Mouse (Mus musculus): ENCODE results near the gene Tom1l2. TPM values are rescaled to one million over a fixed set of nuclear protein-coding genes. Genes with fewer than 3 reads are reported as not detected.

Tom1l2 gene
- polyA plus RNA-seq, 1 experiment from 2014 or later: 8.1 TPM

DNA sequence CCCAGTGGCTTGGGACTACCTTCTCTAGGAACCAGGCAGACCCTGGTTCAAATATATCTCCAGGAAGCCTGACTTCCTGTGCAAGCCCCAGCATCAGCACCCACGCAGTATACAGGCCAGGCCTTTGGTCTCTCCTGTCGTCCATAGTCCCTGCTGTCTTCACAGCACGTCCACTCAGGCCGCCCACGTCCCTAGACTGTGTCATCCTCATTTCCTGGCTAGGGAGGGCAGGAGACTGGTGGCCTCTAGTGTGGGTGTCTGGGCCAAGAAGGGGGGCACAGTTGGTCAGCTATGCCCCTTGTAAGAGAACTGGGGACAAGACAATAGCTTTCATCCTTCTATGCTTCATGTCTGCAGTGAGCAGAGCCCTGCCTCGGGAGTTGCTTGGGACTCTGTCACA is 160.2 kb downstream of the Tom1l2 start:
- 60% methylated on average over 6 of the region's 6 CpGs for WGBS (ENCODE audit: missing documents)
- H3K27ac ChIP-seq: no peak overlapping the region
- no peaks in the 10 kb centered on the region; the same call in 1 of the 2 replicates for H3K36me3 ChIP-seq (ENCODE audit: inconsistent target)
- H3K79me2 ChIP-seq (ENCODE audit: inconsistent target): no peaks in the 10 kb centered on the region
- no peak overlapping the region for H3K4me3 ChIP-seq (ENCODE audit: inconsistent target)

DNA sequence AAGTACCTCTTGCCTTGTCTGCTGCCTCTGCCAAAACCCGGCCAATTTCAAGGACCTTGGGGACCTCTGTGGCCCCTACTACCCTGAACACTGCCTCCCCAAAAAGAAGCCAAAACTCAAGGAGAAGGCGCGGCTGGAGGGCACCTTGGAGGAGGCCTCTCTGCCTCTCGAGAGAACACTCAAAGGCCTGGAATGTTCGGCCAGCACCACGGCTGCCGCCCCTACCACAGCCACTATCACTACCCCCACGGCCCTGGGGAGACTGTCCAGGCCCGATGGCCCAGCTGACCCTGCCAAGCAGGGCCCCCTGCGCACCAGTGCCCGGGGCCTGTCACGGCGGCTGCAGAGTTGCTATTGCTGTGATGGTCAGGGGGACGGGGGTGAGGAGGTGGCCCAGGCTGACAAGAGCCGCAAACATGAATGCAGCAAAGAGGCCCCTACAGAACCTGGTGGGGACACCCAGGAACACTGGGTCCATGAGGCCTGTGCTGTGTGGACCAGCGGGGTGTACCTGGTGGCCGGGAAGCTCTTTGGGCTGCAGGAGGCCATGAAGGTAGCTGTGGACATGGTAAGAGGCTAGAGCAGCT is 162.6 kb downstream of the Tom1l2 start:
- no peaks in the 10 kb centered on the region; the same call in 1 of the 2 replicates for H3K36me3 ChIP-seq (ENCODE audit: inconsistent target)
- no peaks in the 10 kb centered on the region for H3K79me2 ChIP-seq (ENCODE audit: inconsistent target)
- no peak overlapping the region for H3K4me3 ChIP-seq (ENCODE audit: inconsistent target)
- 99% methylated on average over 14 of the region's 17 CpGs for WGBS (ENCODE audit: missing documents)
- H3K27ac ChIP-seq: no peak overlapping the region

DNA sequence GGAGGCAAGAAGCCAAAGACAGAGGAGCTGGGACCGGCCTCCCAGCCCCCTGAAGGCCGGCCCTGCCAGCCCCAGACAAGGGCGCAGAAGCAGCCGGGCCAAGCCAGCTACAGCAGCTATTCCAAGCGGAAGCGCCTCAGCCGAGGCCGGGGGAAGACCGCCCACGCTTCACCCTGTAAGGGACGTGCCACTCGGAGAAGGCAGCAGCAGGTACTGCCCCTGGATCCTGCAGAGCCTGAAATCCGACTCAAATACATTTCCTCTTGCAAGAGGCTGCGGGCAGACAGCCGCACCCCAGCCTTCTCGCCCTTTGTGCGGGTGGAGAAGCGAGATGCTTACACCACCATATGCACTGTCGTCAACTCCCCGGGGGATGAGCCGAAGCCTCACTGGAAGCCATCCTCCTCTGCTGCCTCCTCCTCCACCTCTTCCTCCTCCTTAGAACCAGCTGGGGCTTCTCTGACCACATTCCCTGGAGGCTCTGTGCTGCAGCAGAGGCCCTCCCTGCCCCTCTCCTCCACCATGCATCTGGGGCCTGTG is 163.1 kb downstream of the Tom1l2 start:
- WGBS (ENCODE audit: missing documents): 100% methylated on average over 13 of the region's 21 CpGs
- Histone ChIP-seq H3K4me3 (ENCODE audit: inconsistent target) (no peak overlapping the region), H3K79me2 (ENCODE audit: inconsistent target) (no peaks in the 10 kb centered on the region), H3K36me3 (ENCODE audit: inconsistent target) (no peaks in the 10 kb centered on the region; the same call in 1 of the 2 replicates), H3K27ac (no peak overlapping the region)

DNA sequence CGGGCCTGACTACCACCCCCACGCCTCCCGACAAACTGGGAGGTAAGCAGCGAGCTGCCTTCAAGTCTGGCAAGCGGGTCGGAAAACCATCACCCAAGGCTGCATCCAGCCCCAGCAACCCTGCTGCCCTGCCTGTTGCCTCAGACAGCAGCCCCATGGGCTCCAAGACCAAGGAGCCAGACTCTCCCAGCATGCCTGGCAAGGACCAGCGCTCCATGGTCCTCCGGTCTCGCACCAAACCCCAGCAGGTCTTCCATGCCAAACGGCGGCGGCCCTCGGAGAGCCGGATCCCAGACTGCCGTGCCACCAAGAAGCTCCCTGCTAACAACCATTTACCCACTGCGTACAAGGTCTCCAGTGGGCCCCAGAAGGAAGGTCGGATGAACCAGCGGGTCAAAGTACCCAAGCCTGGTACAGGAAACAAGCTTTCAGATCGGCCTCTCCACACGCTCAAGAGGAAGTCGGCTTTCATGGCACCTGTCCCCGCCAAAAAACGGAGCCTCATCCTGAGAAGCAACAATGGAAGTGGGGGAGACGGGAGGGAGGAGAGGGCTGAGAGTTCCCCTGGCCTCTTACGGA is 164.3 kb downstream of the Tom1l2 start:
- no peaks in the 10 kb centered on the region; the same call in 1 of the 2 replicates for H3K36me3 ChIP-seq (ENCODE audit: inconsistent target)
- WGBS (ENCODE audit: missing documents): 76% methylated on average over 22 of the region's 25 CpGs
- no peak overlapping the region for H3K27ac ChIP-seq
- no peaks in the 10 kb centered on the region for H3K79me2 ChIP-seq (ENCODE audit: inconsistent target)
- no peak overlapping the region for H3K4me3 ChIP-seq (ENCODE audit: inconsistent target)

DNA sequence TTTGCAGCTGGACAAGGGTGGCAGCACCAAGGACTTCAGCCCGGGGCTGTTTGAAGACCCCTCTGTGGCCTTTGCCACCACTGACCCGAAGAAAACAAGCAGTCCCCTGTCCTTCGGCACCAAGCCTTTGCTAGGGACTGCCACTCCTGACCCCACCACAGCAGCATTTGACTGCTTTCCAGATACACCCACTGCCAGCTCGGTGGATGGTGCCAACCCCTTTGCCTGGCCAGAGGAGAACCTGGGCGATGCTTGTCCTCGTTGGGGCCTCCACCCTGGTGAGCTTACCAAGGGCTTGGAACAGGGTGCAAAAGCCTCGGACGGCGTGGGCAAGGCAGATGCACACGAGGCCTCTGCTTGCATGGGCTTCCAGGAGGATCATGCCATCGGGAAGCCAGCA is 165.6 kb downstream of the Tom1l2 start:
- H3K79me2 ChIP-seq (ENCODE audit: inconsistent target): no peaks in the 10 kb centered on the region
- no peak overlapping the region for H3K27ac ChIP-seq
- no peaks in the 10 kb centered on the region; the same call in 1 of the 2 replicates for H3K36me3 ChIP-seq (ENCODE audit: inconsistent target)
- 93% methylated on average over 10 of the region's 11 CpGs for WGBS (ENCODE audit: missing documents)
- no peak overlapping the region for H3K4me3 ChIP-seq (ENCODE audit: inconsistent target)

DNA sequence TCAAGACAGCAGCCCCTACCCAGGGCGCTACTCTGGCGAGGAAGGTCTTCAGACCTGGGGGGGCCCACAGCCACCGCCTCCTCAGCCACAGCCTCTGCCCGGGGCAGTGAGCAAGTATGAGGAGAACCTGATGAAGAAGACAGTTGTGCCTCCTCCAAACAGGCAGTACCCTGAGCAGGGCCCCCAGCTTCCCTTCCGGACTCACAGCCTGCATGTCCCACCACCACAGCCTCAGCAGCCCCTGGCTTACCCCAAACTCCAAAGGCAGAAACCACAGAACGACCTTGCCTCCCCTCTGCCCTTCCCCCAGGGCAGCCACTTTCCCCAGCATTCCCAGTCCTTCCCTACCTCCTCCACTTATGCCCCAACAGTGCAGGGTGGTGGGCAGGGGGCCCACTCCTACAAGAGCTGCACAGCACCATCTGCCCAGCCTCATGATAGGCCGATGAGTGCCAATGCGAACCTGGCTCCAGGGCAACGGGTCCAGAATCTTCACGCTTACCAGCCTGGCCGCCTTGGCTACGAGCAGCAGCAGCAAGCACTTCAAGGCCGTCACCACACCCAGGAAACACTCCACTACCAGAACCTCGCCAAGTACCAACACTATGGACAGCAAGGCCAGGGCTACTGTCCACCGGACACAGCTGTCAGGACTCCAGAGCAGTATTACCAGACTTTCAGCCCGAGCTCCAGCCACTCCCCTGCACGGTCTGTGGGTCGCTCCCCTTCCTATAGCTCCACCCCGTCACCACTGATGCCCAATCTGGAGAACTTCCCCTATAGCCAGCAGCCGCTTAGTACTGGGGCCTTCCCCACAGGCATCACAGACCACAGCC is 167.1 kb downstream of the Tom1l2 start:
- no peaks in the 10 kb centered on the region; the same call in 1 of the 2 replicates for H3K36me3 ChIP-seq (ENCODE audit: inconsistent target)
- no peaks in the 10 kb centered on the region for H3K79me2 ChIP-seq (ENCODE audit: inconsistent target)
- no peak overlapping the region for H3K27ac ChIP-seq
- no peak overlapping the region for H3K4me3 ChIP-seq (ENCODE audit: inconsistent target)
- 31% methylated on average over 18 of the region's 20 CpGs for WGBS (ENCODE audit: missing documents)

DNA sequence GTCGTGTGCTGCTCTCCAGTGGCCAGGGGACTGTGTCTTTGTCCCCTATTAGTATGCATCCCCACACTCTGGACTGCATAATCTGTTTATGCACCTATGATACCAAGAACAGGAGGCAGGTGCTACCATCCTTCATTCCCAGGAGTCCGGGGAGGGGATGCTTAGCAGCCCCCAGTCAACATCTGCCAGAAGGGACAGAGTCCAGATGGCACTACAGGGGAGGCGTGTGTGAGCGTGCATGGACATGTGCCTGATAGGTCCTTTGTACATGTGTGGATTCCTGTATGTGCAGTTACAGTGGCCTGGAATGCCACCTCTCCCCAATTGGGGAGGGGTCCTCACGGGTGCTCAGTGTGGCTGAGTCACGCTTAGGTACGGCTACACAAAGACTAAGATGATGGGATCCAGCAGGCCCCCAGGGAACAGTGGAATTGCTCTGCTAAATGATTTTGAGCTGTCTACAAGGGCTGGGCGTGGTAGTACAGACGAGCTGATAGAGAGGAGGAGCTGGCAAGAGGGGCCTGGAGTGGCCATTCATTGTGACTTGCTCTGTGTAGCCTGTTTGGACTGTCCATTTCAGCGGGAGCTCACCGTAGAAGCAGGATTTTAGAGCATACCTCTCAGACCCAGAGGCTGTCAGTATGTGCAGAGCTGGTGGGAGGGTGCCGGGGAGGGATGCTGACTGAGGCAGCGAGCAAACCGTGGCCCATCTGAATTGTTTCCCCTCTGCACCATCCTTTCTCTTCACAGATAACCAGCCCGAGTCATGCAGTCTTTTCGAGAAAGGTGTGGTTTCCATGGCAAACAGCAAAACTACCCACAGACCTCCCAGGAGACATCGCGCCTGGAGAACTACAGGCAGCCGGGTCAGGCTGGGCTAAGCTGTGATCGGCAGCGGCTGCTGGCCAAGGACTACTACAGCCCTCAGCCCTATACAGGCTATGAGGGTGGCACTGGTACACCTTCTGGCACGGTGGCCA is 168.1 kb downstream of the Tom1l2 start:
- Histone ChIP-seq H3K27ac (no peak overlapping the region), H3K36me3 (ENCODE audit: inconsistent target) (no peaks in the 10 kb centered on the region; the same call in 1 of the 2 replicates), H3K79me2 (ENCODE audit: inconsistent target) (no peaks in the 10 kb centered on the region), H3K4me3 (ENCODE audit: inconsistent target) (no peak overlapping the region)
- 70% methylated on average over 22 of the region's 22 CpGs for WGBS (ENCODE audit: missing documents)

DNA sequence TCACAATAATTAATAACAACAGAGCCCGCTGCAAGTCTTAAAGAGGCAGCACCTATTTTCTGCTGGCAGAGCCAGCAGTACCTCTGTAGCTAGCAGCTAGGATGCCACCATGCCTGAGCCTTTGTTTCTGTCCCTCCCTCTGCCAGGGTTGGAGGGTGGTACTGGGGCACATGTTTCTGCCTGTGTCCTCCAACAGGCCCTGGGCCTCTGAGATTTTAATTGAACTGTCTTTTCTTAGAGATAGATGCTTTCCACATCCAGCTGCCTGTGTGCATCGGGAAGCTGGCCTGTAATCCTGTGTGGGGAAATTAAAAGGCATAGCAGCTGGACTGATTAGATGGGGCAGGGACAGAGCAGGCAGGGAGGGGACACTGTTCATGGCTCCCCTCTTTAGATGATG is 170.0 kb downstream of the Tom1l2 start:
- H3K4me3 ChIP-seq (ENCODE audit: inconsistent target): no peak overlapping the region
- H3K36me3 ChIP-seq (ENCODE audit: inconsistent target): no peaks in the 10 kb centered on the region; the same call in 1 of the 2 replicates
- H3K79me2 ChIP-seq (ENCODE audit: inconsistent target): no peaks in the 10 kb centered on the region
- WGBS (ENCODE audit: missing documents): 88% methylated on average over 2 of the region's 2 CpGs
- no peak overlapping the region for H3K27ac ChIP-seq

DNA sequence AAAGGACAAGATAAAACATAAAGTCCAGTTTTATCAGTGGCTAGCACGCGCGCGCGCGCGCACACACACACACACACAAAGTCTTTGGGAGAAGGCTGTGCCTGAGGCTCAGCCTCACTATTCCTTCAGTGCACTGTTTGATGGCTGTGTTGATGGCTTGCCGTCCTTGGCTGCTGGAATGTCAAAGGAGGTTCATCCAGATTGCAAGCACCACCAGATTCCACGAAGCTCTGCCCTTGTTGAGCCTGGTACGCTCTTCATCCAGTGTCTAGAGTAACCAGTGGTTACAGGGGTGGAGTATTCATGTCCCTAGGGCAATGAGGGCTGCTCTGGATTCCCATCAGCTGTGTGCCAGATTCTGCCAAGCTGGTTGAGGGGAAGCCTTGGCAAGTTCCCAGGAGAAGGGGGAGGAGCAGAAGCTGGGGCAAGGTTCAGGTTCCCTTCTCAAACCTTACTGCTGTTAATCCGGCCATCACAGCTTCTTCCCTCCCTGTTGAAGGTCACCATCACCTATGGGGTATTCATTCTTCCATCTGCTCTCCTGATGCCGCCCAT is 170.5 kb downstream of the Tom1l2 start:
- Histone ChIP-seq H3K4me3 (ENCODE audit: inconsistent target) (no peak overlapping the region), H3K36me3 (ENCODE audit: inconsistent target) (no peaks in the 10 kb centered on the region), H3K27ac (no peak overlapping the region), H3K79me2 (ENCODE audit: inconsistent target) (no peaks in the 10 kb centered on the region)
- 87% methylated on average over 11 of the region's 12 CpGs for WGBS (ENCODE audit: missing documents)

DNA sequence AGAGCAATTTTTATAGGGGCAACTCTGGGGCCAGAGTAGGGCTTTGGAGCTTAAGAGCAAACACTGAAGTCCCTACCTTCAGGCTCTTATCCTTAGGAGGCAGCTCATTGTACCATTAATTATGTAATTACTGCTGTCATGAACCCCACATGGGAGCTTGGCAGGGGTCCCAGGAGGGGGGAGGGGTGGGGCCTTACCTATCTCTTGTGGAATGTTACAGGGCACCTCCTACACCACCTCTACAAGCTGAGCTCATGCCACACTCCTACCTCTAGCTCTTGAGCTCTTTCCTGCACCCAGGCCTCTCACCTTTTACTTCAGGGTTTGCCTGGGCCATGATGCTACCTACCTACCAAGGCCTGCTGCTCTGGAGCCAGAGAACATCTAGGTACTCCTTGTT is 174.2 kb downstream of the Tom1l2 start:
- Histone ChIP-seq H3K79me2 (ENCODE audit: inconsistent target) (no peaks in the 10 kb centered on the region), H3K4me3 (ENCODE audit: inconsistent target) (no peak overlapping the region), H3K27ac (no peak overlapping the region), H3K36me3 (ENCODE audit: inconsistent target) (no peaks in the 10 kb centered on the region)

DNA sequence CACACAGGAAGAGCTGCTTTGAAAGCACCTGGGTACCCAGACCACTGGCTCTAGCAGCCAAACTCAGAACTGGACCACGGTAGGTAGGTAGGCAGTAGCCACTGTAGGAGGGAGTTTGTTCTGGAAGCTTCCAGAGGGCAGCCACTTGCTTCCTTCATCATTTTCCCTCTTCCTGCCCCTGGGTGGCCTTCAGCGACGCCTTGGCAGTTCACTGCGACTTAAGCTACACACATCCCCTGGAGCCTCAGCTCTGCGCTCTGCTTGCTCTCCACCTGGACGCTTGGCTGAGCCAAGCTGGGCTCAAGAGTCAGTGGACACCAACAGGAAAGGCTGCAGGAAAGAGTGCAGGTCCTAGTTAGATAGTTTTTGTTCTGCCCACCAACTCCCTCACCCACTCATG is 174.7 kb downstream of the Tom1l2 start:
- H3K36me3 ChIP-seq (ENCODE audit: inconsistent target): no peaks in the 10 kb centered on the region
- H3K27ac ChIP-seq: no peak overlapping the region
- 95% methylated on average over 6 of the region's 6 CpGs for WGBS (ENCODE audit: missing documents)
- H3K4me3 ChIP-seq (ENCODE audit: inconsistent target): no peak overlapping the region
- H3K79me2 ChIP-seq (ENCODE audit: inconsistent target): no peaks in the 10 kb centered on the region

DNA sequence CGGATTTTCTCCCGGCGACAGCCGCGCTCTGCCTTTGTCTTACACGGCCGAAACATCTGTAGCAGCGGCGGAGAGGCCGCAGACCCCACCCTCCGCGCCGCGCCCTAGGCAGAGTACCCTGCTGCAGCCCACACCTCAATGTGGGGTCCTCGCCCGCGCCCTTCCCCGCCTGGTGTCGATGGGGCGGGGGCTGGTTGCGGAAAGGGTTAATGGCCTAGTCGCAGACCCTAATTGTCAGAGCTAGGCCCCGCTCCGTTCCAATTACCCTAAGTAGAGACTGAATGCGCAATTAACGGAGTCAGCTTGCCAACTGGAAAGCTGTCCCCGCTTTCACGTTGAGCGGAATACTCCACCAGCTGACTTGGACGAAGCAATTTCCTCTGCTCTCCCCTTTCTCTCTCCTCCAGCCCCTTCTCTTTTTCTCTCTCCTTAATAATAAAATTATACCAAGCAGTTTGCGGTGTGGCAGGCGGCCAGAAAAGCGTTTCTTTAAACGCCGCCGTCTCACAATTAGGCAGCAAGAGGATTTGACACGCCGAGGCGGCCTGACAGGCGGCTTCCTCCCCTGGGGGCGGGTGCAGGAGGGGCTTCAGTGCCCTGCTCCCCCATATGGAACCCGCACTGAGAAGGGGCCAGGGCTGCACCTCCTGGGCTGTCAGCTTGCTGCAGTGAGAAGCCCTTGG is 175.6 kb downstream of the Tom1l2 start:
- Histone ChIP-seq H3K36me3 (ENCODE audit: inconsistent target) (no peaks in the 10 kb centered on the region), H3K79me2 (ENCODE audit: inconsistent target) (no peaks in the 10 kb centered on the region), H3K27ac (no peak overlapping the region), H3K4me3 (ENCODE audit: inconsistent target) (no peak overlapping the region; the same call in 1 of the 2 replicates)
- 23% methylated on average over 41 of the region's 42 CpGs for WGBS (ENCODE audit: missing documents)

Data from macrophage (primary cell).